Mouse (Mus musculus) thymus, adult 2 months (tissue): Measurements from ENCODE around the gene Slc16a12.

Experiments used
- CTCF ChIP-seq: fragments of 200-500 bp; IDR thresholded peaks from 2 replicates; pipeline ENCODE4 v1.5.1; 2012; ENCODE audit warnings: mild to moderate bottlenecking, control low read depth, low read length, moderate library complexity, borderline replicate concordance; ENCODE audit not compliant: control insufficient read depth, poor library complexity, insufficient read depth; ENCODE audit errors: extremely low read depth
- POLR2A ChIP-seq: fragments of 200-500 bp; IDR thresholded peaks from 2 replicates; pipeline ENCODE4 v1.6.1; 2012; ENCODE audit warnings: mild to moderate bottlenecking, low read length, control low read depth, moderate library complexity; ENCODE audit not compliant: control insufficient read depth, poor library complexity, insufficient read depth; ENCODE audit errors: extremely low read depth

DNA sequence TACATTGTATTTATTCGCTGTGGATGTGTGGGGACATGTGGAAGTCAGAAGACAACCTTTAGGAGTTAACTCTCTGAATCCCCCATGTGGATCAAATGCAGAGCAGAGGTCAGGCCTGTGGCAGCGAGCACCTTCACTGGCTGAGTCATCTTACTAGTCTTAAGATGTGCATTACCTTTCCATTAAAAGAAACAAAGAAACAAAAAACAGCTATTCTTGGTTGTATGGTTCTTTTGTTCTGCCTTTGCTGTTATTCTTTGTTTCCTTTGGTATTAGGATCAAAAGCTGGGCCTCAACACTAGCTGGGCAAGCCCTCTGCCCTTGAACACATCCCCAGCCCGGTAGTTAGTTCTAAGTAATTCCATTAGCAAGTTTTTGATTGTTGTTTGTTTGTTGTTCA lies 9.2 kb downstream of the Slc16a12 start:
- TF ChIP-seq CTCF (no peak), POLR2A (no peak)
